ENCODE assay signal across 16 mouse cellular contexts in genomic region chr11:97733689-97734088, GRCm38 (mm10). TPM values are rescaled to one million over a fixed set of nuclear protein-coding genes. Genes with fewer than 3 reads are reported as not detected.
DNase-seq lines count a peak whose midpoint lies in the region; ATAC-seq and TF ChIP-seq lines count a peak whose summit lies in the region.
"Had no signal": no experiment of that assay in that cellular context is flagged by ENCODE, and none has a peak within 500 bp of the region (broad histone marks: within the 10 kb centered on the region; RNA-seq: fewer than 3 reads in every experiment).

No protein-coding gene starts in this region.

- no peaks in the 10 kb centered on the region for H3K9me3 ChIP-seq in forebrain, embryonic 10.5 days
- no peaks in the 10 kb centered on the region for H3K9me3 ChIP-seq in forebrain, postnatal 0 days (ENCODE audit: low read length)
- no peaks in the 10 kb centered on the region for H3K9me3 ChIP-seq in lung, postnatal 0 days (ENCODE audit: low read length)
- no peaks in the 10 kb centered on the region for H3K9me3 ChIP-seq in embryonic facial prominence, embryonic 13.5 days
- H3K9me3 ChIP-seq in neural tube, embryonic 11.5 days (ENCODE audit: control insufficient read depth, low read length): no peaks in the 10 kb centered on the region

- no peak overlapping the region for H3K9ac ChIP-seq in forebrain, postnatal 0 days
- H3K9ac ChIP-seq in lung, postnatal 0 days (replicated peaks; ENCODE audit: low read depth): no peak overlapping the region
- H3K9ac ChIP-seq in embryonic facial prominence, embryonic 13.5 days: 0 out of 2 replicates have a peak overlapping the region, but pooled peaks have one; percentile 32
- H3K9ac ChIP-seq in neural tube, embryonic 11.5 days (ENCODE audit: low read length): no peak overlapping the region

- TF ChIP-seq CTCF in forebrain, postnatal 0 days (IDR thresholded peaks at IDR 0.05; ENCODE audit: low read depth): no peak
- no peak for TF ChIP-seq CTCF in lung, postnatal 0 days (IDR thresholded peaks at IDR 0.05)
- TF ChIP-seq CTCF in layer of hippocampus, adult 2 months (conservative IDR thresholded peaks at IDR 0.05): no peak

- peaks cover 24% of the 10 kb centered on the region for H3K4me1 ChIP-seq in forebrain, embryonic 10.5 days
- H3K4me1 ChIP-seq in forebrain, postnatal 0 days (ENCODE audit: insufficient read depth): no peaks in the 10 kb centered on the region
- no peaks in the 10 kb centered on the region for H3K4me1 ChIP-seq in lung, postnatal 0 days (ENCODE audit: insufficient read depth, low read depth, low read length)
- H3K4me1 ChIP-seq in embryonic facial prominence, embryonic 13.5 days: peaks cover 21% of the 10 kb centered on the region
- no peaks in the 10 kb centered on the region for H3K4me1 ChIP-seq in neural tube, embryonic 11.5 days (ENCODE audit: control insufficient read depth, insufficient read depth, low read length)

- ATAC-seq in forebrain, postnatal 0 days: no peak
- ATAC-seq in lung, postnatal 0 days: peak; percentile 64
- no peak for ATAC-seq in embryonic facial prominence, embryonic 13.5 days (ENCODE audit: insufficient number of reproducible peaks, insufficient read depth, low FRiP score, low TSS enrichment, low read depth)
- no peak for ATAC-seq in neural tube, embryonic 11.5 days (ENCODE audit: insufficient read depth, low FRiP score, low TSS enrichment)
- ATAC-seq: forebrain, embryonic 14.5 days; intestine, postnatal 0 days had no signal

- DNase-seq in forebrain, embryonic 10.5 days (ENCODE audit: extremely low spot score, low spot score): peak; percentile 25
- no peak for DNase-seq in forebrain, postnatal 0 days
- peak; percentile 27 for DNase-seq in lung, postnatal 0 days (ENCODE audit: low spot score)
- DNase-seq in lung, adult 18-20 months: no peak
- peak; percentile 29 for DNase-seq in neural tube, embryonic 11.5 days (ENCODE audit: low spot score)
- DNase-seq in ovary, postnatal 36 days (ENCODE audit: low spot score): no peak
- DNase-seq in layer of hippocampus, adult 2 months (ENCODE audit: low spot score in 2 of 2): no peak
- DNase-seq: cerebellum, adult 2 months; gastrocnemius, postnatal 10 days; right cerebral cortex, postnatal 4 days had no signal

- peak overlapping the region; percentile 40; the same call in 1 of the 2 replicates for H3K27ac ChIP-seq in forebrain, embryonic 10.5 days
- H3K27ac ChIP-seq in forebrain, postnatal 0 days (ENCODE audit: low read depth, low read length): no peak overlapping the region
- no peak overlapping the region for H3K27ac ChIP-seq in lung, postnatal 0 days (ENCODE audit: low read length)
- peak overlapping the region; percentile 51 for H3K27ac ChIP-seq in embryonic facial prominence, embryonic 13.5 days
- H3K27ac ChIP-seq in neural tube, embryonic 11.5 days (ENCODE audit: low read depth, low read length): no peak overlapping the region
- H3K27ac ChIP-seq in layer of hippocampus, adult 2 months: no peak overlapping the region
- H3K27ac ChIP-seq: macrophage had no signal

- no peak for TF ChIP-seq EP300 in lung, postnatal 0 days (IDR thresholded peaks at IDR 0.05)

- peaks cover 37% of the 10 kb centered on the region for H3K36me3 ChIP-seq in forebrain, embryonic 10.5 days (replicated peaks)
- H3K36me3 ChIP-seq in forebrain, postnatal 0 days (ENCODE audit: insufficient read depth): peaks cover 31% of the 10 kb centered on the region
- no peaks in the 10 kb centered on the region for H3K36me3 ChIP-seq in lung, postnatal 0 days (ENCODE audit: insufficient read depth, low read length)
- H3K36me3 ChIP-seq in embryonic facial prominence, embryonic 13.5 days: peaks cover 39% of the 10 kb centered on the region
- H3K36me3 ChIP-seq in neural tube, embryonic 11.5 days (ENCODE audit: control insufficient read depth, insufficient read depth, low read length): no peaks in the 10 kb centered on the region

- no peaks in the 10 kb centered on the region for H3K27me3 ChIP-seq in forebrain, embryonic 10.5 days (ENCODE audit: poor library complexity, severe bottlenecking)
- no peaks in the 10 kb centered on the region for H3K27me3 ChIP-seq in forebrain, postnatal 0 days (ENCODE audit: insufficient read depth, low read length)
- H3K27me3 ChIP-seq in lung, postnatal 0 days (replicated peaks; ENCODE audit: insufficient read depth, low read length): no peaks in the 10 kb centered on the region
- no peaks in the 10 kb centered on the region for H3K27me3 ChIP-seq in embryonic facial prominence, embryonic 13.5 days
- H3K27me3 ChIP-seq in neural tube, embryonic 11.5 days (ENCODE audit: control insufficient read depth, insufficient read depth, low read length): no peaks in the 10 kb centered on the region

- H3K4me3 ChIP-seq in forebrain, embryonic 10.5 days: no peak overlapping the region
- H3K4me3 ChIP-seq in forebrain, postnatal 0 days (ENCODE audit: low read depth, low read length): no peak overlapping the region
- H3K4me3 ChIP-seq in lung, postnatal 0 days (ENCODE audit: low read depth, low read length): no peak overlapping the region
- no peak overlapping the region for H3K4me3 ChIP-seq in embryonic facial prominence, embryonic 13.5 days
- no peak overlapping the region for H3K4me3 ChIP-seq in neural tube, embryonic 11.5 days (ENCODE audit: low read depth, low read length)
- no peak overlapping the region for H3K4me3 ChIP-seq in layer of hippocampus, adult 2 months

- no peak overlapping the region for H3K4me2 ChIP-seq in forebrain, postnatal 0 days (ENCODE audit: low read depth)
- H3K4me2 ChIP-seq in lung, postnatal 0 days (replicated peaks; ENCODE audit: low read depth, low read length): no peak overlapping the region
- H3K4me2 ChIP-seq in embryonic facial prominence, embryonic 13.5 days: peak overlapping the region; percentile 17; the same call in 1 of the 2 replicates
- H3K4me2 ChIP-seq in neural tube, embryonic 11.5 days (ENCODE audit: low read depth): no peak overlapping the region

- WGBS in forebrain, embryonic 10.5 days: 29% methylated on average over 10 of the region's 10 CpGs
- 40% methylated on average over 10 of the region's 10 CpGs for WGBS in forebrain, postnatal 0 days
- WGBS in lung, postnatal 0 days: 41% methylated on average over 10 of the region's 10 CpGs
- WGBS in embryonic facial prominence, embryonic 13.5 days: 12% methylated on average over 10 of the region's 10 CpGs
- WGBS in neural tube, embryonic 11.5 days: 49% methylated on average over 10 of the region's 10 CpGs

RNA-seq across cellular contexts. Expression of gene Pip4k2b, which starts 10.8 kb away (rescaled TPM):
- 1.3 and 2.1 TPM in 2 replicates for polyA plus RNA-seq in forebrain, embryonic 10.5 days (2016; fragmentation: Nextera tagmentation; extraction: Ambion mirVana)
- 131 and 146 TPM in 2 replicates for total RNA-seq in forebrain, postnatal 0 days (2014; rRNA removed)
- polyA plus RNA-seq in forebrain, postnatal 0 days (2015; fragmentation: Nextera tagmentation; extraction: Ambion mirVana): 4.2 and 4.6 TPM in 2 replicates
- polyA plus RNA-seq in lung, postnatal 0 days (2015; fragmentation: Nextera tagmentation; extraction: Ambion mirVana): 0.86 and 1.3 TPM in 2 replicates
- polyA plus RNA-seq in embryonic facial prominence, embryonic 13.5 days (2015; fragmentation: Nextera tagmentation; extraction: Ambion mirVana): 2.3 and 3.1 TPM in 2 replicates
- polyA plus RNA-seq in neural tube, embryonic 11.5 days (2014; fragmentation: Nextera tagmentation; extraction: Ambion mirVana): 2.0 and 2.8 TPM in 2 replicates
- total RNA-seq in layer of hippocampus, adult 2 months (2021): 100 to 1,000 TPM; 106 to 109 TPM

RNA-seq across cellular contexts. Expression of gene Psmb3, which starts 30.5 kb away (rescaled TPM):
- 627 and 634 TPM in 2 replicates for polyA plus RNA-seq in forebrain, embryonic 10.5 days (2016; fragmentation: Nextera tagmentation; extraction: Ambion mirVana)
- 322 and 350 TPM in 2 replicates for total RNA-seq in forebrain, postnatal 0 days (2014; rRNA removed)
- 499 and 621 TPM in 2 replicates for polyA plus RNA-seq in forebrain, postnatal 0 days (2015; fragmentation: Nextera tagmentation; extraction: Ambion mirVana)
- polyA plus RNA-seq in lung, postnatal 0 days (2015; fragmentation: Nextera tagmentation; extraction: Ambion mirVana): 350 and 419 TPM in 2 replicates
- polyA plus RNA-seq in embryonic facial prominence, embryonic 13.5 days (2015; fragmentation: Nextera tagmentation; extraction: Ambion mirVana): 443 and 487 TPM in 2 replicates
- polyA plus RNA-seq in neural tube, embryonic 11.5 days (2014; fragmentation: Nextera tagmentation; extraction: Ambion mirVana): 545 and 553 TPM in 2 replicates
- total RNA-seq in layer of hippocampus, adult 2 months (2021): 100 to 1,000 TPM; 128 to 133 TPM

RNA-seq across cellular contexts. Expression of gene Cwc25, which starts 32.7 kb away (rescaled TPM):
- polyA plus RNA-seq in forebrain, embryonic 10.5 days (2016; fragmentation: Nextera tagmentation; extraction: Ambion mirVana): 20.3 and 22.0 TPM in 2 replicates
- total RNA-seq in forebrain, postnatal 0 days (2014; rRNA removed): 15.2 and 15.5 TPM in 2 replicates
- polyA plus RNA-seq in forebrain, postnatal 0 days (2015; fragmentation: Nextera tagmentation; extraction: Ambion mirVana): 7.8 and 11.8 TPM in 2 replicates
- polyA plus RNA-seq in lung, postnatal 0 days (2015; fragmentation: Nextera tagmentation; extraction: Ambion mirVana): 12.7 and 13.2 TPM in 2 replicates
- polyA plus RNA-seq in embryonic facial prominence, embryonic 13.5 days (2015; fragmentation: Nextera tagmentation; extraction: Ambion mirVana): 22.5 and 23.3 TPM in 2 replicates
- 13.3 and 13.7 TPM in 2 replicates for polyA plus RNA-seq in neural tube, embryonic 11.5 days (2014; fragmentation: Nextera tagmentation; extraction: Ambion mirVana)
- 10 to 100 TPM; 20.1 to 20.6 TPM for total RNA-seq in layer of hippocampus, adult 2 months (2021)

RNA-seq across cellular contexts. Expression of gene Pcgf2, which starts 33.4 kb away (rescaled TPM):
- polyA plus RNA-seq in forebrain, embryonic 10.5 days (2016; fragmentation: Nextera tagmentation; extraction: Ambion mirVana): 18.4 and 20.9 TPM in 2 replicates
- 13.0 and 21.9 TPM in 2 replicates for total RNA-seq in forebrain, postnatal 0 days (2014; rRNA removed)
- polyA plus RNA-seq in forebrain, postnatal 0 days (2015; fragmentation: Nextera tagmentation; extraction: Ambion mirVana): 10.0 and 12.6 TPM in 2 replicates
- 10.5 TPM in 2 replicates for polyA plus RNA-seq in lung, postnatal 0 days (2015; fragmentation: Nextera tagmentation; extraction: Ambion mirVana)
- polyA plus RNA-seq in embryonic facial prominence, embryonic 13.5 days (2015; fragmentation: Nextera tagmentation; extraction: Ambion mirVana): 17.2 and 20.9 TPM in 2 replicates
- 17.5 and 17.8 TPM in 2 replicates for polyA plus RNA-seq in neural tube, embryonic 11.5 days (2014; fragmentation: Nextera tagmentation; extraction: Ambion mirVana)
- 10 to 100 TPM; 29.1 to 31.1 TPM for total RNA-seq in layer of hippocampus, adult 2 months (2021)

RNA-seq across cellular contexts. Expression of gene 1700001P01Rik, which starts 42.0 kb away (rescaled TPM):
- polyA plus RNA-seq in forebrain, embryonic 10.5 days (2016; fragmentation: Nextera tagmentation; extraction: Ambion mirVana): 0.73 TPM in 1 of 2 replicates, not detected in the other
- not detected in 2 replicates for total RNA-seq in forebrain, postnatal 0 days (2014; rRNA removed)
- polyA plus RNA-seq in forebrain, postnatal 0 days (2015; fragmentation: Nextera tagmentation; extraction: Ambion mirVana): 0.27 and 0.33 TPM in 2 replicates
- polyA plus RNA-seq in lung, postnatal 0 days (2015; fragmentation: Nextera tagmentation; extraction: Ambion mirVana): not detected in 2 replicates
- polyA plus RNA-seq in embryonic facial prominence, embryonic 13.5 days (2015; fragmentation: Nextera tagmentation; extraction: Ambion mirVana): 0.62 and 0.84 TPM in 2 replicates
- not detected in 2 replicates for polyA plus RNA-seq in neural tube, embryonic 11.5 days (2014; fragmentation: Nextera tagmentation; extraction: Ambion mirVana)
- total RNA-seq in layer of hippocampus, adult 2 months (2021): 1 to 10 TPM; 1.3 to 2.4 TPM
- total RNA-seq: gastrocnemius, postnatal 10 days; hematopoietic stem cell, adult 5-6 weeks; liver, adult 2 months had no signal
- polyA plus RNA-seq: intestine, postnatal 0 days; liver, adult 2 months; macrophage had no signal

Comparison
In these comparisons a context has a peak if more than half of its experiments do, and no peak if none do; other contexts are left out.
1. DNase-seq: peak in forebrain, embryonic 10.5 days (single experiment), lung, postnatal 0 days (single experiment) and neural tube, embryonic 11.5 days (single experiment); none in forebrain, postnatal 0 days (single experiment), lung, adult 18-20 months (0 of 2), ovary, postnatal 36 days (single experiment) and layer of hippocampus, adult 2 months (0 of 2).
2. H3K27ac ChIP-seq: peak in forebrain, embryonic 10.5 days (single experiment) and embryonic facial prominence, embryonic 13.5 days (single experiment); none in forebrain, postnatal 0 days (single experiment), lung, postnatal 0 days (single experiment), neural tube, embryonic 11.5 days (single experiment) and layer of hippocampus, adult 2 months (single experiment).